Mouse (Mus musculus): ENCODE measurements at regions not wholly inside any gene's neighbourhood (a gene's known extent, or its start where the extent isn't known, plus 50 kb on each side); places are given as distances from the start of the nearest gene placed in this dataset.

- peak; percentile 8 for DNase-seq (ENCODE audit: low spot score)
These were observed 105.9 kb upstream of the Fam241a start for GRCm38 (mm10) chr3:128001924-128002501.

GRCm38 (mm10) chr3:127995678-127996077 is 99.6 kb upstream of the Fam241a start:
- no peak for DNase-seq (ENCODE audit: low spot score)

GRCm38 (mm10) chr3:127987583-127987982 is 91.5 kb upstream of the Fam241a start:
- DNase-seq (ENCODE audit: low spot score): no peak

- no peak for DNase-seq (ENCODE audit: low spot score)
These were observed 89.0 kb upstream of the Fam241a start for GRCm38 (mm10) chr3:127985165-127985564.

- DNase-seq (ENCODE audit: low spot score): no peak
These were observed 81.1 kb upstream of the Fam241a start for GRCm38 (mm10) chr3:127977240-127977639.

- DNase-seq (ENCODE audit: low spot score): peak; percentile 51
These were observed 74.8 kb upstream of the Fam241a start for GRCm38 (mm10) chr3:127970891-127971290.

GRCm38 (mm10) chr3:127967170-127967569 is 71.0 kb upstream of the Fam241a start:
- DNase-seq (ENCODE audit: low spot score): no peak

GRCm38 (mm10) chr3:127966214-127966613 is 70.1 kb upstream of the Fam241a start:
- DNase-seq (ENCODE audit: low spot score): no peak

GRCm38 (mm10) chr3:127958919-127959684 is 63.0 kb upstream of the Fam241a start:
- DNase-seq (ENCODE audit: low spot score): no peak

- no peak for DNase-seq (ENCODE audit: low spot score)
These were observed 58.7 kb upstream of the Fam241a start for GRCm38 (mm10) chr3:127954856-127955255.

- DNase-seq (ENCODE audit: low spot score): no peak
These were observed 57.5 kb upstream of the Fam241a start for GRCm38 (mm10) chr3:127953610-127954009.

GRCm38 (mm10) chr3:127948898-127949620 is 52.9 kb upstream of the Fam241a start:
- peak; percentile 58 for DNase-seq (ENCODE audit: low spot score)

GRCm38 (mm10) chr3:127948326-127948725 is 52.2 kb upstream of the Fam241a start:
- no peak for DNase-seq (ENCODE audit: low spot score)

All from gastrocnemius, adult 18-20 months (tissue).